Mouse (Mus musculus) embryo, embryonic 10.5 days (tissue): ENCODE data around the gene AU015836.
"Not testable (repeated sequence)": the region's sequence is repeated elsewhere in the genome, so short reads cannot be mapped to it uniquely, and the experiment has no call there.

ENCODE experiments used
- DNase-seq: peaks from one replicate; pipeline ENCODE4 v3.0.0-alpha.2; 2015; ENCODE audit warnings: low spot score

AU015836 gene

GRCm38 (mm10) chrX:93968444-93968843 lies at the start of gene AU015836:
Gene AU015836 (plus strand): TSS chrX:93968659.
- no peak for DNase-seq

GRCm38 (mm10) chrX:93919017-93919416 lies 49.4 kb upstream of the AU015836 start:
- no peak for DNase-seq

- DNase-seq = no peak
Measured at GRCm38 (mm10) chrX:93928379-93928778, 40.1 kb upstream of the AU015836 start.

- no peak for DNase-seq
Measured at GRCm38 (mm10) chrX:93928794-93929193, 39.7 kb upstream of the AU015836 start.

GRCm38 (mm10) chrX:93931694-93932093 lies 36.8 kb upstream of the AU015836 start:
- no peak for DNase-seq

- DNase-seq = peak; percentile 45
Measured at GRCm38 (mm10) chrX:93956727-93957126, 11.7 kb upstream of the AU015836 start.

- DNase-seq = no peak
Measured at GRCm38 (mm10) chrX:93958502-93958901, 10.0 kb upstream of the AU015836 start.

- DNase-seq = no peak
Measured at GRCm38 (mm10) chrX:93980341-93980740, 11.9 kb downstream of the AU015836 start.

- DNase-seq = no peak
Measured at GRCm38 (mm10) chrX:93982193-93982592, 13.7 kb downstream of the AU015836 start.

GRCm38 (mm10) chrX:93985096-93985495 lies 16.6 kb downstream of the AU015836 start:
- DNase-seq = not testable (repeated sequence)

GRCm38 (mm10) chrX:94006991-94007390 lies 38.5 kb downstream of the AU015836 start:
- no peak for DNase-seq

GRCm38 (mm10) chrX:94009442-94009841 lies 41.0 kb downstream of the AU015836 start:
- no peak for DNase-seq

GRCm38 (mm10) chrX:94011656-94012173 lies 43.3 kb downstream of the AU015836 start:
- DNase-seq = no peak

GRCm38 (mm10) chrX:94012479-94013167 lies 44.2 kb downstream of the AU015836 start:
- DNase-seq = peak; percentile 42

- no peak for DNase-seq
Measured at GRCm38 (mm10) chrX:94016891-94017290, 48.4 kb downstream of the AU015836 start.

- DNase-seq = no peak
Measured at GRCm38 (mm10) chrX:94022264-94022874, 53.9 kb downstream of the AU015836 start.
